8 mouse cellular contexts compared by ENCODE assay signal in genomic region chr7:24885468-24886307, GRCm38 (mm10). TPM values are rescaled to one million over a fixed set of nuclear protein-coding genes. Genes with fewer than 3 reads are reported as not detected.
A peak's percentile ranks its signal among the peaks of the same experiment; 100 is the strongest.
DNase-seq lines count a peak whose midpoint lies in the region; ATAC-seq lines count a peak whose summit lies in the region.

No protein-coding gene starts in this region.

- 49% methylated on average over 12 of the region's 12 CpGs for WGBS in forebrain, embryonic 11.5 days
- WGBS in liver, embryonic 12.5 days (ENCODE audit: insufficient replicate concordance) = 15% methylated on average over 12 of the region's 12 CpGs

- H3K27ac ChIP-seq in forebrain, embryonic 11.5 days (ENCODE audit: low read depth, low read length) = no peak overlapping the region
- peak overlapping the region; percentile 96 for H3K27ac ChIP-seq in liver, embryonic 12.5 days

- H3K9me3 ChIP-seq in erythroblast, embryonic 14.5 days (ENCODE audit: control insufficient read depth, low read length) = no peaks in the 10 kb centered on the region
- H3K9me3 ChIP-seq in forebrain, embryonic 11.5 days (ENCODE audit: control insufficient read depth, low read length) = no peaks in the 10 kb centered on the region
- no peaks in the 10 kb centered on the region for H3K9me3 ChIP-seq in liver, embryonic 12.5 days (replicated peaks)

- no peaks in the 10 kb centered on the region for H3K27me3 ChIP-seq in erythroblast, embryonic 14.5 days (ENCODE audit: control insufficient read depth)
- H3K27me3 ChIP-seq in forebrain, embryonic 11.5 days (ENCODE audit: control insufficient read depth, insufficient read depth, low read length) = no peaks in the 10 kb centered on the region
- H3K27me3 ChIP-seq in liver, embryonic 12.5 days (replicated peaks) = 0 out of 2 replicates have a peak, but pooled peaks cover 3% of the 10 kb centered on the region

- ATAC-seq in erythroblast, adult 5-6 weeks (replicated peaks; ENCODE audit: low FRiP score, poor library complexity, severe bottlenecking) = no peak
- no peak for ATAC-seq in forebrain, embryonic 11.5 days (replicated peaks; ENCODE audit: low FRiP score)
- no peak for ATAC-seq in liver, embryonic 12.5 days

- H3K9ac ChIP-seq in forebrain, embryonic 11.5 days (ENCODE audit: low read length) = peak overlapping the region; percentile 100
- peak overlapping the region; percentile 100 for H3K9ac ChIP-seq in liver, embryonic 12.5 days

- peak overlapping the region; percentile 60 for H3K4me2 ChIP-seq in forebrain, embryonic 11.5 days (ENCODE audit: low read depth, low read length, severe bottlenecking)
- H3K4me2 ChIP-seq in liver, embryonic 12.5 days = peak overlapping the region; percentile 77

- DNase-seq in 3T3-L1 (ENCODE audit: low read depth, low spot score) = peak; percentile 7
- no peak for DNase-seq in forebrain, embryonic 11.5 days (ENCODE audit: low spot score)
- no peak for DNase-seq in left cerebral cortex, adult 18-20 months (ENCODE audit: low spot score in 2 of 2)
- no peak for DNase-seq in spleen, postnatal 10 days (ENCODE audit: low spot score in 2 of 2)
- DNase-seq in urinary bladder, postnatal 25 days (ENCODE audit: low spot score) = no peak

- peak overlapping the region; percentile 90 for H3K4me3 ChIP-seq in erythroblast, embryonic 14.5 days (replicated peaks)
- peak overlapping the region; percentile 98 for H3K4me3 ChIP-seq in forebrain, embryonic 11.5 days (ENCODE audit: low read depth, low read length)
- peak overlapping the region; percentile 97 for H3K4me3 ChIP-seq in liver, embryonic 12.5 days

- H3K36me3 ChIP-seq in erythroblast, embryonic 14.5 days (ENCODE audit: control insufficient read depth) = peaks cover 60% of the 10 kb centered on the region
- H3K36me3 ChIP-seq in forebrain, embryonic 11.5 days (ENCODE audit: control insufficient read depth, insufficient read depth, low read length) = peaks cover 18% of the 10 kb centered on the region; the same call in 1 of the 2 replicates
- peaks cover 56% of the 10 kb centered on the region for H3K36me3 ChIP-seq in liver, embryonic 12.5 days

- H3K4me1 ChIP-seq in erythroblast, embryonic 14.5 days (ENCODE audit: control insufficient read depth) = peaks cover 49% of the 10 kb centered on the region
- H3K4me1 ChIP-seq in forebrain, embryonic 11.5 days (replicated peaks; ENCODE audit: control insufficient read depth, insufficient read depth, low read length) = peaks cover 14% of the 10 kb centered on the region
- peaks cover 52% of the 10 kb centered on the region for H3K4me1 ChIP-seq in liver, embryonic 12.5 days

RNA-seq across cellular contexts. Expression of gene Rps19, which starts 1.5 kb away (rescaled TPM):
- 189 and 353 TPM in 2 replicates for polyA plus RNA-seq in erythroblast, embryonic 14.5 days (2012)
- 474 and 634 TPM in 2 replicates for total RNA-seq in erythroblast, adult 5-6 weeks (2015; ENCODE audit: low replicate concordance)
- 204 and 237 TPM in 2 replicates for total RNA-seq in erythroblast, adult 5-6 weeks (2017; ENCODE audit: low replicate concordance)
- polyA plus RNA-seq in forebrain, embryonic 11.5 days (2014; fragmentation: Nextera tagmentation; extraction: Ambion mirVana) = 1,722 and 1,731 TPM in 2 replicates
- polyA plus RNA-seq in liver, embryonic 12.5 days (2016; fragmentation: Nextera tagmentation; extraction: Ambion mirVana) = 1,803 and 1,813 TPM in 2 replicates
- 100 to 1,000 TPM; 511 to 584 TPM for total RNA-seq in left cerebral cortex, adult 18-20 months (2021)

RNA-seq across cellular contexts. Expression of gene Cd79a, which starts 11.5 kb away (rescaled TPM):
- polyA plus RNA-seq in erythroblast, embryonic 14.5 days (2012) = 0.08 and 0.10 TPM in 2 replicates
- total RNA-seq in erythroblast, adult 5-6 weeks (2015; ENCODE audit: low replicate concordance) = 0.84 and 0.96 TPM in 2 replicates
- total RNA-seq in erythroblast, adult 5-6 weeks (2017; ENCODE audit: low replicate concordance) = 0.43 TPM in 1 of 2 replicates, not detected in the other
- polyA plus RNA-seq in forebrain, embryonic 11.5 days (2014; fragmentation: Nextera tagmentation; extraction: Ambion mirVana) = 0.31 and 0.37 TPM in 2 replicates
- polyA plus RNA-seq in liver, embryonic 12.5 days (2016; fragmentation: Nextera tagmentation; extraction: Ambion mirVana) = 0.12 TPM in 1 of 2 replicates, not detected in the other
- total RNA-seq in left cerebral cortex, adult 18-20 months (2021) = under 1 TPM; 0.30 to 0.77 TPM

RNA-seq across cellular contexts. Expression of gene Dmrtc2, which starts 15.8 kb away (rescaled TPM):
- polyA plus RNA-seq in erythroblast, embryonic 14.5 days (2012) = not detected in 2 replicates
- total RNA-seq in erythroblast, adult 5-6 weeks (2015; ENCODE audit: low replicate concordance) = not detected in 2 replicates
- total RNA-seq in erythroblast, adult 5-6 weeks (2017; ENCODE audit: low replicate concordance) = not detected in 2 replicates
- polyA plus RNA-seq in forebrain, embryonic 11.5 days (2014; fragmentation: Nextera tagmentation; extraction: Ambion mirVana) = not detected in 2 replicates
- not detected in 2 replicates for polyA plus RNA-seq in liver, embryonic 12.5 days (2016; fragmentation: Nextera tagmentation; extraction: Ambion mirVana)
- not detected for total RNA-seq in left cerebral cortex, adult 18-20 months (2021)

RNA-seq across cellular contexts. Expression of gene Lypd4, which starts 15.9 kb away (rescaled TPM):
- polyA plus RNA-seq in erythroblast, embryonic 14.5 days (2012) = 0.06 TPM in 1 of 2 replicates, not detected in the other
- not detected in 2 replicates for total RNA-seq in erythroblast, adult 5-6 weeks (2015; ENCODE audit: low replicate concordance)
- total RNA-seq in erythroblast, adult 5-6 weeks (2017; ENCODE audit: low replicate concordance) = not detected in 2 replicates
- not detected in 2 replicates for polyA plus RNA-seq in forebrain, embryonic 11.5 days (2014; fragmentation: Nextera tagmentation; extraction: Ambion mirVana)
- not detected in 2 replicates for polyA plus RNA-seq in liver, embryonic 12.5 days (2016; fragmentation: Nextera tagmentation; extraction: Ambion mirVana)
- total RNA-seq in left cerebral cortex, adult 18-20 months (2021) = not detected

RNA-seq across cellular contexts. Expression of gene Arhgef1, which starts 17.0 kb away (rescaled TPM):
- polyA plus RNA-seq in erythroblast, embryonic 14.5 days (2012) = 20.6 and 20.7 TPM in 2 replicates
- total RNA-seq in erythroblast, adult 5-6 weeks (2015; ENCODE audit: low replicate concordance) = 39.7 and 42.3 TPM in 2 replicates
- total RNA-seq in erythroblast, adult 5-6 weeks (2017; ENCODE audit: low replicate concordance) = 25.0 and 31.2 TPM in 2 replicates
- 65.7 and 69.5 TPM in 2 replicates for polyA plus RNA-seq in forebrain, embryonic 11.5 days (2014; fragmentation: Nextera tagmentation; extraction: Ambion mirVana)
- polyA plus RNA-seq in liver, embryonic 12.5 days (2016; fragmentation: Nextera tagmentation; extraction: Ambion mirVana) = 71.9 and 80.4 TPM in 2 replicates
- total RNA-seq in left cerebral cortex, adult 18-20 months (2021) = 10 to 100 TPM; 57.1 to 74.1 TPM
